Mouse (Mus musculus): ENCODE measurements at regions not wholly inside any gene's neighbourhood (a gene's known extent, or its start where the extent isn't known, plus 50 kb on each side); places are given as distances from the start of the nearest gene placed in this dataset.

DNA sequence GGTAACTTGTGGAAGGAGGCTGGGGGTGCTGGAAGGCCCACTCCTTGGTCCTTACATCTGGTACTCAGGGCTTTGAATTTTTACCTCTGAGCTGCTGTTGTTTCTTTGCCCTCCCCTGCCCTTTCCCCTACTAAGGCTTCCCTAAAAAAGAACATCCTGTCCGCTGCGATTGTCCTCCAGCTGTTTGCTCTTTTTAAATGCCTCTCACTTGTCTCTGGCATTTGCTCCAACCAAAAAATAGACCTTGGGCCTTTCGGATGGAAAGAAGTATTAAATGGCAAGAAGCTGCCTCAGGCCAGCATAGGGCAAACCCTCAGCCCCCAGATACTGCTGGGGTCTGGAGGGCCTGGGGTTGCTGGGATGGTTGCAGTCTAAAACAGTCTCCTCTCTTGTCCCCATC lies 59.1 kb upstream of the Hes1 start:
- TF ChIP-seq CTCF (IDR thresholded peaks at IDR 0.05; ENCODE audit: borderline replicate concordance, extremely low read depth, insufficient read depth, insufficient read length) (no peak), POLR2A (IDR thresholded peaks at IDR 0.05; ENCODE audit: borderline replicate concordance, extremely low read depth, insufficient read depth, insufficient read length, poor library complexity, severe bottlenecking) (no peak)

Data from brain, embryonic 14.5 days (tissue).